Mouse (Mus musculus): Measurements from ENCODE around the gene Dpysl4.

Gene Dpysl4

DNA sequence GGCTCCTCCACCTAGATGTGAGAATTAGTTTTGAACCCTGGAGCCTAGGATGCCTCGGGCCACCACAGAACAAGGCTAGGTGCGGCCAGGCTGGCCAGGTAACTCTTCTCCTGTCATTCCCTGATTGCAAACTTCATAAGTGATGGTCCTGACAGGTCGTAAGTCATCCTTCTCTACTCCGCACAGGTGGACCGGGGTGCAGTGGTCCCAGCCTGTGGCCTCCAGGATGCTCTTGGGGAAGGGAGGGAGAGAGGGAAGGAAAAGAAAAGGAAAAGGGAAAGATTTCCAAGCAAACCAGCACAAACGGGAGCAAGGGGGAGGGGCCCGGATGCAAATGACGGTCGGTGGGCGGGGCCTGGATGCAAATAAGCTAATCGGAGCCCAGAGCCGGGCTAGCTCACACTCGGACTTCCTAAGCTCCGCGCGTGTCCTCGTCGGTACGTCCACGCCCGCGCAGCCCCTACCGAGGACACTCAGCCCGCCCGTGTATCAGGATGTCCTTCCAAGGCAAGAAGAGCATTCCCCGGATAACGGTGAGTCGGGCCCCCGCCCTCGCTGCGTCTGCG is at the start of gene Dpysl4:
Gene Dpysl4, plus strand, starts transcription at position 373 of the 566 bp plus-strand sequence.
- DNase-seq, result peak; percentile 14

GRCm38 (mm10) chr7:139063406-139063805 is 22.4 kb upstream of the Dpysl4 start:
- peak; percentile 36 for DNase-seq

GRCm38 (mm10) chr7:139068182-139068623 is 17.6 kb upstream of the Dpysl4 start:
- peak; percentile 75 for DNase-seq

- DNase-seq, result no peak
Measured at GRCm38 (mm10) chr7:139074189-139074588, 11.6 kb upstream of the Dpysl4 start.

DNA sequence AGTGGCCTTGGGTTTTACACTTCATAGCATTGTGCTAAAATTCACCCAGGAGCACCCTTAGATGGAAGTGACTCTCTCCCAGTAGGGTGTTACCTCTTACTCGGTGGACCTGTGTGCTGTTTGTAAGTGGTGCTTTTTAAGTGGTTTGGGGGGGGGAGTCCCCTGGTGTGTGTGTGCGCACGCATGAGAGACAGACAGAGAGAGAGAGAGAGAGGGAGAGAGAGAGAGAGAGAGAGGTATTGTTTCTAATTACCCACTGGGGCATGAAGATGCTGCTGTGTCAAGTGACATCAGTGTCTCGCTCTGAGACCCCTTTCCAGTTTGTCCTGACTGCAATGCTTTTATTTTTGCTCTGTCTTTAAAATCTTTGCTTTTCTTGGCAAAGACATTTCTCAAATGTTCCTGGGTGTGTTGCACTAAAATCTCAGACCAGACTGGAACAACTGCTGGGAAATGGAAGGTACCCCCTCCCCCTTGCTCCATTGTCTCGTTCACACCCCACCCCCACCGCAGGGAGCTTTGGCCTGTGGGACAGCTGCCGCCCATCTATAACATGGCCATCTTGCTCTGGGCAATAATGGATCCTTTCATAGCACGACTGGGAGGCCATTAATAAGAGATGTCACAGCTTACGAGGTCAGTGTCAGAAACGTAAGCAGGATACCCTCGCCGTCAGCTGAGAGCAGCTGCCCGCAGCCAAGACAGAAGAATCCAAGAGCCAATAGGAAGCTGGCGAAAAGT is 10.6 kb upstream of the Dpysl4 start:
- DNase-seq, result no peak

DNA sequence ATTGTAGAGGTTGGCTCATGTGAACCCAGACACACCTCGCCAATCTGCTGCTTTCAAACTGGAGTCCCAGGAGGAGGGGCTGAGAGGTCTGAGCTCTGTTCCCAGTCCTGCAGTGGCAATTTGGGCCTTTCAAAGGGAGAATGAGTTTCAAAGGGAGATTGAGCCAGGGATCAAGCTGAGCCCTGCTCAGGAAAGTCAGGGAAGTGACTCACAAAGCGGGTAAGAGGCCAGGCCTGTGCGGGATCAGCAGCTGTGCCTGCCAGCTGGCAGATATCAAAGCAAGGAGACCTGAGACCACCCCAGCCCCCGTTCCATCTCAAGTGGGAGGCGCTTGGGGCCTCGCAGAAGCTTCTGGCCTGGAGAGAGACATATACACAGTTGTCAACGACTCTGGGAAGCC is 8.5 kb upstream of the Dpysl4 start:
- no peak for DNase-seq

- no peak for DNase-seq
Measured at GRCm38 (mm10) chr7:139078181-139078580, 7.6 kb upstream of the Dpysl4 start.

DNA sequence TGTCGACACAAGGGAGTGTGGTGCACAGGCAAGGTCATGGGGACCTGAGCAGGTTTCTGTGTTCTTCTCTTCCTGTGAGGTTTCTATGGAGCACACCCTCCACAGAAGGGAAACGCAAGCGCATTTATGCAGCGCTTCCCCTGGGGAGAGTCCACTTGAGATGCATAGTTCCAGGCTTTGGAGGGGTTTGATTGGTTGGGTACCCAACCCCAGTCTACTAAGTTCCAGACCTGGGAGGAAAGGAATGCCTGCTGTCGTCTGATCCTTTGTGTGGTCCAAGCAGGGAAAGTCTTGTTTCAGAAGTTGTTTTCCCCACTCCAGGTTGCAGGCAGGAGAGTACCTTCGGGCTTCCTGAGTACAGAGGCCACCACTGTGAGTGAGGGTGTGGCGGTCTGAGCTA is 6.7 kb upstream of the Dpysl4 start:
- no peak for DNase-seq

GRCm38 (mm10) chr7:139080714-139081113 is 5.1 kb upstream of the Dpysl4 start:
- DNase-seq, result peak; percentile 33

GRCm38 (mm10) chr7:139081158-139081557 is 4.6 kb upstream of the Dpysl4 start:
- DNase-seq, result no peak

GRCm38 (mm10) chr7:139082281-139082680 is 3.5 kb upstream of the Dpysl4 start:
- no peak for DNase-seq

- DNase-seq, result no peak
Measured at GRCm38 (mm10) chr7:139084316-139084715, 1.5 kb upstream of the Dpysl4 start.

DNA sequence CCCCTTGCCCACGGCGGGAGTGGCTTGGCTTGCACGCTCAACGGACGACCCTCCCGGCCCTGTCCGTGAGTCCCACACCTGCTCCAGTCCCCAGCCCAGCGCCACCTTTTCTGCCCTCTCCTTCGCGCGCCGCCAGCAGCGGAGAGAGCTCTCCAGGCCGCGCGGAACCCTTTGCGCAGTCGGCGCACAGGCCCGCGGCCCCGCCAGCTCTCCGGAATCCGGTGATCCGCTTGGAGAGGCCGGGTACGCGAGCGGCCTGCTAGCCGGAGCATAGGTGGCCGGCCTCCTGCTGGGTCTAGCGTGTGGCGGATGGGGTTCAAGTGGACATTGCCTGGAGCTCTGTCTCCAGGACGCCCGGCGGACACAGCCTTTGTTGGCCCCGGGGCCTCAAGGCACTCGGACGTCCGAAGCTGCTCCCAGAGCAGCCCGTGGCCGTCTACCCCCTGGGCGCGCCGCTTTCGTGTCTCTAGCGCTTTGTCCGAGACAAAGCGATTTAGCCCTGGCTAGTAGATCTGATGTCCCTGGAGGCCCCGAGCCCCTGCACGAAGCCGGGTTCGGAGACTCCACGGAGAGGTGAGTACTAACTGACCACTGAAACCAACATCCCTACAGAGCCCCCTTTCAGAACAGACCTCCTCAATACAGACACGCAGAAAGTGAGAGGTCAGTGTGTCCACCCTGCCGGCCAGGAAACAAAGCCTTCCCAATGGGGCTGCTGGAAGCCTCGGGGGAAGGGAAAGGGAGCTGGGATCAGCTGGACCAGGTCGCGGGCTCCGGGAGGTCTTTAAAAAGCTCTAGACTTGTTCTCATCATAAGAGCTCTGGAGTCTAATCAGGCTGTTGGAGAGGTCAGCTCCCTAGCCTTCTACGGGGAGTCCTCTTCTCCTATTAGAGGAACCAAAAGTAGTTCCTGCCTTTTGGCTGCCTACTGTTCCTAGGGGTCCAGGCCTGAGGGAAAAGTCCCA is 676 bp downstream of the Dpysl4 start:
- no peak for DNase-seq

DNA sequence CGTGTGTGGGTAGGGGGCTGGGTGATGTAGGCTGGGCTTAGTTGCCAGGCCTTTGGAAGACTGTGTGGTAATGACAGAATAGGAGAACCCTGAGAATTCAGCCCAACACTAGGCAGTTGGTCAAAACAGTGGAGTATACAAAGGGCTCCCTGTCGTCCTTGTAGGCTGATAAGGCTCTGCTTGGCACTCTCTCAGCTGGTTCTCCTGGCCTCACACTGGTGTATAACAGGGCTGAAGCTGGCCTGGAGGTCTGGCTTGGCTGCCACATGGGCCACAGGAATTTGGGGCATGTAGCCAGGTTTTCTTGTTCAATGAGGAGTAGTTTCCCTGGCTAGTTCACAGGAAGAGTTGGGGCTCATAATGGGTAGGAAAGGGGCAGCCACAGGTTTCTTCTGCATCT is 2.0 kb downstream of the Dpysl4 start:
- DNase-seq, result no peak

DNA sequence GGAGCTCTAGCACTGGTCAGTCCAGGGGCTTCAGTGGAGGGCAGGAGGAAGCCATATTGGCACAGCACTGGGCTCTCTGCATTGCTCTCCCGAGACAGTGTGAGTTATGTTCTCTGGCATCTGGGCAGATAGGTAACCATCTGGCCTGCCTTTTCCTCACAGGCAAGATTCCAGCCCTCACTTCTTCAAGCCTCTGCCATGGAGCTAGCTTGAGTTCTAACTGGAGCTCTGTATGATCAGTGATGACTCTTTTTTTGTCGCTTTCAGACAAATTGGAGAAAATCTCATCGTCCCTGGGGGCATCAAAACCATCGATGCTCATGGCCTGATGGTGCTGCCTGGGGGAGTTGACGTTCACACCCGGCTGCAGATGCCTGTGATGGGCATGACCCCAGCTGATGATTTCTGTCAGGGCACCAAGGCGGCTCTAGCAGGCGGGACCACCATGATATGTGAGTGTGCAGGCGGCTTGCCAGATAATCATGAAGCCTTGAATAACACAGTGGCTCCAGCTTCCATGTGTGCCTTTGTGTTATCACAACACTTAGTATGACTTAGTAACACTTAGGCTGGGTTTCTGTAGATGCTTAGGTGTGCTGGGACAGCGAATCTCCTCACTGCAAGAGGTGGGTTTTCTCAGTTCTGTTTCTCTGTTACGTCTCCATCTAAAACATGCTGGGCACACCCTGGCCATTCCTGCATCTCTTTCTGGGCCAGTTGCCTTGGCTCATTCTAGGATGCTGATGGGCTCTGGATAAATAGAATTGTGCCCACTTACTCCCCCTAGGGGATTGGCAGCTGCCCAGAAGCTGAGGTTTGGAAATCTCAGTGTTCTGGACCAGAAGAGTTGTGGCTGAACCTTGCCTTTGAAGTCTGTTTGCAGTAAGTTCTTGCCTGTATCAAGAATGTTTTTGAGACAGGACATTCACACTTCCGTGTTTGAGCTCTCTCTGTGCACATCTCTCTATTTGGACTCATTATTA is 4.4 kb downstream of the Dpysl4 start:
- no peak for DNase-seq

DNA sequence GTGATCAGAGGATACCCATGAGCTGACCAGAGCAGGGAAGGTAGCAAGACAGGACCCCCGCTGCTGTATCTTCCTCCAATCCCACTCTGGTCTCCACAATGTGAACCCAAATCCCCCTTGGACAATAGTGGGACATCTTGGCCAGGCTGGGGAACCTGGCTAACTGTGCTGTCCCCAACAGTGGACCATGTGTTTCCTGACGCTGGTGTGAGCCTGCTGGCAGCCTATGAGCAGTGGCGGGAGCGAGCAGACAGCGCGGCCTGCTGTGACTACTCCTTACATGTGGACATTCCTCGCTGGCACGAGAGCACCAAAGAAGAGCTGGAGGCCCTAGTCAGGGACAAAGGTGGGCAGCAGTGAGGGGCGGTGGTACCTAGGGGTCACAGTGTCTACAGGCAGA is 5.9 kb downstream of the Dpysl4 start:
- no peak for DNase-seq

DNA sequence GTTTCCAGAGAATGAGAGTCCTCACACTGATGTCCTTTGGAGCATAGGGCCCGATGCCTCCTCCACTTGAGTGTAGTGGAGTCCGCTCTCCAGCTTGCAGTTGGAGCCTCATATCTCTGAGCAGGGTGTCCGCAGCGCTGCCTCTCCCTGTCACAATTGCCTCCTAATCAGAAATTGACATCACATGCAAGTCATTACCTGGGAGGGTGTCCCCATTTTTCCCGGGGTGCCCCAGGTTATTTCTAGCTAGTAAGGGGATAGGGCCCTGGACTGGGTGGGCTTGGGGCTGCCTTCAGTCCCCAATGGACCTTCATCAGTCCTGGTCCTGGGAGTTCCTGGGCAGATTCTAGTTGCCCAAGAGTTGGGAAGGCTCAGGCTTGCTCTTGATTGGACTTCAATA is 6.9 kb downstream of the Dpysl4 start:
- DNase-seq, result no peak

GRCm38 (mm10) chr7:139093124-139093523 is 7.3 kb downstream of the Dpysl4 start:
- no peak for DNase-seq

DNA sequence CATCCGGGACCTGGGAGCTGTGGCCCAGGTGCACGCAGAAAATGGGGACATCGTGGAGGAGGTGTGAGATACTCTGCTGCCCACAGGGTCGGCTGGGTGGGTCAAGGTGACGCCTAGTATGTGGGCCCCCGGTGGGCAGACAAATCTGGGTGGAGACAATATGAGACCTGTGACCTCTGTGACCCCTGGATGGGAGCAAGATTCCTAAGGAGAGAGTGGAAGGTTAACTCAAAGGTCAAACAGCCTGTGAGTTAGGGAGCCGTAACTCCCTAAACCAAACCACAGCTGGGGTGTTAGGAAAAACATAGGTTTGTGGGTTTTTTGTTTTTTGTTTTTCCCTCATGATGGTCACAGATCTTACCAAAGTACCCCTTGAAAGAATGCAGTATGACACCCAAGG is 8.0 kb downstream of the Dpysl4 start:
- DNase-seq, result no peak

DNA sequence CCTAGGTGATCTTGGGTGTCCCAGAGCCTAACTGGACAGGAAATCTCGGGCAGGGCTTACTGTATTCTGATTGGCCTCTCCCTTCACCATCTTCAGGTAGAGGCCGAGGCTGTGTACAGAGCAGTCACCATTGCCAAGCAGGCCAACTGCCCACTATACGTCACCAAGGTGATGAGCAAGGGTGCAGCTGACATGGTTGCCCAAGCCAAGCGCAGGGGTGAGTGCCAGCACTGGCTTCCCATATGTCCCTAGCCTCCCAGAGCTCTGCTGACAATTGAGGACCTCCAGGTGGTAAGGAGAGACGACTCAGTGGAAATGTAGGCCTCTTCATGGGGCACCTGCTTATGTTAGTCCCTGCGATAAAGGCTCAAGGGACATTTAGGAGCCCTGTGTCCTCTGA is 9.0 kb downstream of the Dpysl4 start:
- no peak for DNase-seq

DNA sequence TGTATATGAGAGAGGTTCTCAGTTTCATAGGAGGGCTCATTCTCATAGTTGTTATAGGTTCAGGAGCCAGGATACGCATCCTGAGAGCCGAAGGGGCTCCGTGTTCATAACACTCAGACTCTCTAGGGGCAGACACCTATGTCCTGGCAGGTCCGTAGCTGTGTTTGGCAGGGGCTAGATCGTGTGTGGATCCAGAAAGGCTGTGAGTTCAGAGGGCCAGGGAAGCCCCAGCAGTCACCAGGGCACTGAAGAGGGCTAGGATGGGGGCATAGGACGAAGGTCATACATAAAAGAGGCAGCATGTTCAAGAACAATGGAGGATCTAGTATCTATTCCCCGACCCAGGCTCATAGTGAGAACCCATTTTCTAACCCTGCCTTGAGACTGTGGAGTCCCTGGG is 9.5 kb downstream of the Dpysl4 start:
- no peak for DNase-seq

DNA sequence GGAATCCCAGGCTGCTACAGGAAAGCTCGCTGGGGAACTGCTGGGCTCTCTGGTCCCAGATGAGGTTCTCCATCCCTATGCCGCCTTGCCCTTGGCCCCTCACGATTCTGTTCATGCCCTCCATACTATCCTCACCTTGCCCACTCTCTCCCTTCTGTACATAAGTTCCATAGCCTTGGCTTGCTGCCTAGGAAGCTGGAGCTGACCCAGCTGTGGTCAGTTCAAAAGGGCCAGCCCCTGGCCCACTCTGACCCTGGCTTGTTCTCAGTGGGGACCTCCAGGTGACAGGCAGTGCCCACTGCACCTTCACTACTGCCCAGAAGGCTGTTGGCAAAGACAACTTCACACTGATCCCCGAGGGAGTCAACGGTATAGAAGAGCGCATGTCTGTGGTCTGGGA is 10.6 kb downstream of the Dpysl4 start:
- no peak for DNase-seq
